13 mouse cellular contexts compared by ENCODE assay signal in genomic region chr9:35326644-35327263, GRCm38 (mm10). TPM values are rescaled to one million over a fixed set of nuclear protein-coding genes. Genes with fewer than 3 reads are reported as not detected.
DNase-seq lines count a peak whose midpoint lies in the region; ATAC-seq lines count a peak whose summit lies in the region.
"Had no signal": no experiment of that assay in that cellular context is flagged by ENCODE, and none has a peak within 500 bp of the region (broad histone marks: within the 10 kb centered on the region; RNA-seq: fewer than 3 reads in every experiment).

No protein-coding gene starts in this region.

- H3K9ac ChIP-seq in hindbrain, embryonic 16.5 days (ENCODE audit: low read depth, low read length), result no peak overlapping the region

- WGBS in hindbrain, embryonic 10.5 days, result 58% methylated on average over 7 of the region's 7 CpGs
- WGBS in hindbrain, embryonic 16.5 days, result 67% methylated on average over 7 of the region's 7 CpGs

- H3K27me3 ChIP-seq in hindbrain, embryonic 10.5 days (ENCODE audit: insufficient read depth, poor library complexity, severe bottlenecking), result peaks cover 95% of the 10 kb centered on the region
- peaks cover 12% of the 10 kb centered on the region for H3K27me3 ChIP-seq in hindbrain, embryonic 16.5 days (replicated peaks; ENCODE audit: control insufficient read depth, insufficient read depth, low read length)

- H3K4me1 ChIP-seq in hindbrain, embryonic 10.5 days (replicated peaks), result peaks cover 64% of the 10 kb centered on the region
- H3K4me1 ChIP-seq in hindbrain, embryonic 16.5 days (ENCODE audit: control insufficient read depth, insufficient read depth, low read depth, low read length), result peaks cover 9% of the 10 kb centered on the region; the same call in 1 of the 2 replicates

- no peaks in the 10 kb centered on the region for H3K9me3 ChIP-seq in hindbrain, embryonic 10.5 days
- H3K9me3 ChIP-seq in hindbrain, embryonic 16.5 days (ENCODE audit: control insufficient read depth, low read length), result no peaks in the 10 kb centered on the region

- H3K36me3 ChIP-seq in hindbrain, embryonic 10.5 days, result no peaks in the 10 kb centered on the region
- H3K36me3 ChIP-seq in hindbrain, embryonic 16.5 days (ENCODE audit: control insufficient read depth, insufficient read depth, low read length), result no peaks in the 10 kb centered on the region

- no peak overlapping the region for H3K4me2 ChIP-seq in hindbrain, embryonic 16.5 days (ENCODE audit: low read length)

- no peak overlapping the region for H3K4me3 ChIP-seq in hindbrain, embryonic 10.5 days
- H3K4me3 ChIP-seq in hindbrain, embryonic 16.5 days (ENCODE audit: low read length), result no peak overlapping the region

- DNase-seq in hindbrain, embryonic 10.5 days (ENCODE audit: low spot score), result no peak
- DNase-seq in ES-CJ7 (ENCODE audit: low read depth, low spot score), result peak; percentile 15
- peak; percentile 76 for DNase-seq in embryo, embryonic 10.5 days (ENCODE audit: low spot score)
- DNase-seq in hindlimb bud, embryonic 11.5 days (ENCODE audit: extremely low spot score, low read depth, low spot score), result peak; percentile 91
- no peak for DNase-seq in left cerebral cortex, adult 8-10 months (ENCODE audit: low spot score in 2 of 2)
- DNase-seq in left cerebral cortex, adult 11 months (ENCODE audit: low spot score), result no peak
- DNase-seq: cerebellum, adult 9-11 months; heart, adult 18-20 months; liver; thymus, adult 2 months had no signal

- no peak for ATAC-seq in hindbrain, embryonic 16.5 days
- ATAC-seq in granulocyte monocyte progenitor cell, adult 5-6 weeks (replicated peaks; ENCODE audit: poor library complexity, severe bottlenecking), result no peak

- H3K27ac ChIP-seq in hindbrain, embryonic 10.5 days, result peak overlapping the region; percentile 50; the same call in 1 of the 2 replicates
- no peak overlapping the region for H3K27ac ChIP-seq in hindbrain, embryonic 16.5 days (ENCODE audit: low read depth, low read length)
- H3K27ac ChIP-seq: macrophage had no signal

RNA-seq across cellular contexts. Expression of gene Rpusd4, which starts 59.1 kb away (rescaled TPM):
- polyA plus RNA-seq in hindbrain, embryonic 10.5 days (2016; fragmentation: Nextera tagmentation; extraction: Ambion mirVana), result 27.5 and 30.8 TPM in 2 replicates
- 17.6 and 20.0 TPM in 2 replicates for polyA plus RNA-seq in hindbrain, embryonic 16.5 days (2015; fragmentation: Nextera tagmentation; extraction: Ambion mirVana)
- 16.1 and 20.4 TPM in 2 replicates for total RNA-seq in granulocyte monocyte progenitor cell, adult 5-6 weeks (2014; fragmentation: Nextera tagmentation)
- 15.0 and 17.8 TPM in 2 replicates for total RNA-seq in granulocyte monocyte progenitor cell, adult 5-6 weeks (2017)
- 10 to 100 TPM in 3 of 4 experiments, 1 to 10 TPM in 1; 9.1 to 12.1 (median 11.7) TPM for total RNA-seq in left cerebral cortex, adult 8-10 months (2022)

RNA-seq across cellular contexts. Expression of gene Fam118b, which starts 59.1 kb away (rescaled TPM):
- polyA plus RNA-seq in hindbrain, embryonic 10.5 days (2016; fragmentation: Nextera tagmentation; extraction: Ambion mirVana), result 66.6 and 71.0 TPM in 2 replicates
- polyA plus RNA-seq in hindbrain, embryonic 16.5 days (2015; fragmentation: Nextera tagmentation; extraction: Ambion mirVana), result 46.6 and 48.5 TPM in 2 replicates
- 24.8 and 30.9 TPM in 2 replicates for total RNA-seq in granulocyte monocyte progenitor cell, adult 5-6 weeks (2014; fragmentation: Nextera tagmentation)
- total RNA-seq in granulocyte monocyte progenitor cell, adult 5-6 weeks (2017), result 10.6 and 14.3 TPM in 2 replicates
- total RNA-seq in left cerebral cortex, adult 8-10 months (2022), result 10 to 100 TPM; 20.2 to 23.0 (median 21.7) TPM

Comparison
In these comparisons a context has a peak if more than half of its experiments do, and no peak if none do; other contexts are left out.
1. DNase-seq: peak in ES-CJ7 (single experiment), embryo, embryonic 10.5 days (single experiment) and hindlimb bud, embryonic 11.5 days (single experiment); none in hindbrain, embryonic 10.5 days (single experiment), left cerebral cortex, adult 8-10 months (0 of 2) and left cerebral cortex, adult 11 months (single experiment).